Mouse (Mus musculus): ENCODE results near the gene Mon1a. TPM values are rescaled to one million over a fixed set of nuclear protein-coding genes. Genes with fewer than 3 reads are reported as not detected.

Mon1a gene
- polyA plus RNA-seq, 1 experiment from 2014 or later: 11.3 TPM

Other genes with a start within 250 kb of the Mon1a start
- gene Slc38a3, start 218.6 kb upstream of the Mon1a start, polyA plus RNA-seq (2016; fragmentation: Nextera tagmentation; extraction: Ambion mirVana): 8.2 and 8.3 TPM in 2 replicates
- 1.4 and 3.0 TPM in 2 replicates for gene Gnat1, start 208.4 kb upstream of the Mon1a start, polyA plus RNA-seq (2016; fragmentation: Nextera tagmentation; extraction: Ambion mirVana)
- 52.4 and 53.1 TPM in 2 replicates for gene Sema3f, start 177.7 kb upstream of the Mon1a start, polyA plus RNA-seq (2016; fragmentation: Nextera tagmentation; extraction: Ambion mirVana)
- gene Rbm5, start 117.2 kb upstream of the Mon1a start, polyA plus RNA-seq (2016; fragmentation: Nextera tagmentation; extraction: Ambion mirVana): 232 and 261 TPM in 2 replicates
- 103 and 110 TPM in 2 replicates for gene Rbm6, start 14.9 kb upstream of the Mon1a start, polyA plus RNA-seq (2016; fragmentation: Nextera tagmentation; extraction: Ambion mirVana)
- gene Mst1r, start 18.7 kb downstream of the Mon1a start, polyA plus RNA-seq (2016; fragmentation: Nextera tagmentation; extraction: Ambion mirVana): 2.8 and 3.6 TPM in 2 replicates
- not detected in 2 replicates for gene Actl11, start 40.3 kb downstream of the Mon1a start, polyA plus RNA-seq (2016; fragmentation: Nextera tagmentation; extraction: Ambion mirVana)
- gene Camkv, start 47.5 kb downstream of the Mon1a start, polyA plus RNA-seq (2016; fragmentation: Nextera tagmentation; extraction: Ambion mirVana): 7.0 and 7.5 TPM in 2 replicates
- 29.4 and 29.6 TPM in 2 replicates for gene Traip, start 62.0 kb downstream of the Mon1a start, polyA plus RNA-seq (2016; fragmentation: Nextera tagmentation; extraction: Ambion mirVana)
- 24.6 and 25.0 TPM in 2 replicates for gene Uba7, start 87.4 kb downstream of the Mon1a start, polyA plus RNA-seq (2016; fragmentation: Nextera tagmentation; extraction: Ambion mirVana)
- gene Gm20661, start 94.9 kb downstream of the Mon1a start, polyA plus RNA-seq (2016; fragmentation: Nextera tagmentation; extraction: Ambion mirVana): 8.8 and 11.0 TPM in 2 replicates
- gene Inka1, start 97.7 kb downstream of the Mon1a start, polyA plus RNA-seq (2016; fragmentation: Nextera tagmentation; extraction: Ambion mirVana): 97.0 and 98.9 TPM in 2 replicates
- gene Cdhr4, start 104.3 kb downstream of the Mon1a start, polyA plus RNA-seq (2016; fragmentation: Nextera tagmentation; extraction: Ambion mirVana): 14.6 and 16.2 TPM in 2 replicates
- gene Gm20662, start 108.2 kb downstream of the Mon1a start, polyA plus RNA-seq (2016; fragmentation: Nextera tagmentation; extraction: Ambion mirVana): 0.51 and 0.85 TPM in 2 replicates
- gene Ip6k1, start 114.3 kb downstream of the Mon1a start, polyA plus RNA-seq (2016; fragmentation: Nextera tagmentation; extraction: Ambion mirVana): 82.2 and 85.6 TPM in 2 replicates
- gene Gmppb, start 161.1 kb downstream of the Mon1a start, polyA plus RNA-seq (2016; fragmentation: Nextera tagmentation; extraction: Ambion mirVana): 25.1 and 28.8 TPM in 2 replicates
- 3.1 and 4.2 TPM in 2 replicates for gene Amigo3, start 165.0 kb downstream of the Mon1a start, polyA plus RNA-seq (2016; fragmentation: Nextera tagmentation; extraction: Ambion mirVana)
- 0.29 and 0.31 TPM in 2 replicates for gene Mst1, start 192.3 kb downstream of the Mon1a start, polyA plus RNA-seq (2016; fragmentation: Nextera tagmentation; extraction: Ambion mirVana)
- gene Rnf123, start 195.2 kb downstream of the Mon1a start, polyA plus RNA-seq (2016; fragmentation: Nextera tagmentation; extraction: Ambion mirVana): 34.5 and 38.2 TPM in 2 replicates
- gene Apeh, start 206.5 kb downstream of the Mon1a start, polyA plus RNA-seq (2016; fragmentation: Nextera tagmentation; extraction: Ambion mirVana): 54.7 and 55.0 TPM in 2 replicates